Mouse (Mus musculus): ENCODE measurements at regions not wholly inside any gene's neighbourhood (a gene's known extent, or its start where the extent isn't known, plus 50 kb on each side); places are given as distances from the start of the nearest gene placed in this dataset.

- DNase-seq (ENCODE audit: low spot score), result no peak
- intact Hi-C loops (cut with DNase I), result no loop called here
Observed at GRCm38 (mm10) chr3:25240196-25240595, 96.1 kb upstream of the Naaladl2 start.

- intact Hi-C loops (cut with DNase I), result loop anchor here (5.0 kb wide), 1 partner anchor 668 kb away; no protein-coding TSS in a partner anchor
- DNase-seq (ENCODE audit: low spot score), result no peak
Observed at GRCm38 (mm10) chr3:25220601-25221000, 76.5 kb upstream of the Naaladl2 start.

GRCm38 (mm10) chr3:25208041-25208685 is 64.1 kb upstream of the Naaladl2 start:
- intact Hi-C loops (cut with DNase I), result no loop called here
- DNase-seq (ENCODE audit: low spot score), result no peak
